Mouse (Mus musculus) CH12.LX (cell line): ENCODE data around the gene Chst13.
A peak's percentile ranks its signal among the peaks of the same experiment; 100 is the strongest.

Experiments used
- CTCF ChIP-seq, 2 experiments: IDR thresholded peaks in 1 of 2; conservative IDR thresholded peaks in 1 of 2; 2 replicates each; pipeline ENCODE4 v1.5.1; 2011 to 2012; ENCODE audit warnings: low read depth in 2 of 2, low read length in 2 of 2, improper control_type of control experiment in 1 of 2, inconsistent platforms in 1 of 2, mild to moderate bottlenecking in 1 of 2, moderate library complexity in 1 of 2
- EP300 ChIP-seq: IDR thresholded peaks from 2 replicates; pipeline ENCODE4 v1.6.1; 2011; ENCODE audit warnings: low read length, improper control_type of control experiment
- JUN ChIP-seq: IDR thresholded peaks from 2 replicates; pipeline ENCODE4 v1.6.1; 2011; ENCODE audit warnings: low read depth, mild to moderate bottlenecking, low read length, improper control_type of control experiment, moderate library complexity; ENCODE audit not compliant: insufficient read depth
- MAFK ChIP-seq: IDR thresholded peaks from 2 replicates; pipeline ENCODE4 v1.6.1; 2011; ENCODE audit warnings: low read length, improper control_type of control experiment; ENCODE audit not compliant: insufficient replicate concordance
- MAX ChIP-seq: IDR thresholded peaks from 2 replicates; pipeline ENCODE4 v1.6.1; 2011; ENCODE audit warnings: low read length, improper control_type of control experiment
- POLR2A ChIP-seq: IDR thresholded peaks from 2 replicates; pipeline ENCODE4 v1.6.1; 2011; ENCODE audit warnings: low read depth, mild to moderate bottlenecking, improper control_type of control experiment, low read length
- TBP ChIP-seq: conservative IDR thresholded peaks from 2 replicates; pipeline ENCODE4 v1.6.1; 2011; ENCODE audit warnings: low read depth, low read length, improper control_type of control experiment
- UBTF ChIP-seq: IDR thresholded peaks from 2 replicates; pipeline ENCODE4 v1.6.1; 2012; ENCODE audit warnings: low read depth, mild to moderate bottlenecking, inconsistent platforms, low read length, improper control_type of control experiment, moderate library complexity
- ZMIZ1 ChIP-seq: IDR thresholded peaks from 2 replicates; pipeline ENCODE4 v1.6.1; 2012; ENCODE audit warnings: low read depth, mild to moderate bottlenecking, inconsistent platforms, low read length, improper control_type of control experiment

- TF ChIP-seq TBP (no peak), EP300 (no peak), MAX (no peak), CTCF (conservative IDR thresholded peaks at IDR 0.05 in 1 of 2, IDR thresholded peaks at IDR 0.05 in 1 of 2; ENCODE audit: low read depth in 2 of 2, low read length in 2 of 2) (peak in 1 of 2 experiments; percentile 20; a peak in 2 of 4 replicates), JUN (no peak), ZMIZ1 (no peak), UBTF (no peak), POLR2A (no peak), MAFK (no peak)
Observed at GRCm38 (mm10) chr6:90329953-90330352, 5.0 kb upstream of the Chst13 start.
